Mouse (Mus musculus): ENCODE measurements around the gene Zfp335. TPM values are rescaled to one million over a fixed set of nuclear protein-coding genes. Genes with fewer than 3 reads are reported as not detected.

Zfp335 gene
- polyA plus RNA-seq, 1 experiment from 2014 or later = 15.5 TPM

GRCm38 (mm10) chr2:164894048-164894447 lies 17.5 kb downstream of the Zfp335 start:
- Histone ChIP-seq H3K4me3 (replicated peaks; ENCODE audit: low read depth, low read length) (no peak overlapping the region), H3K27ac (replicated peaks; ENCODE audit: low read depth, low read length) (no peak overlapping the region), H3K9me3 (ENCODE audit: control insufficient read depth, low read length) (no peaks in the 10 kb centered on the region), H3K9ac (replicated peaks; ENCODE audit: low read length) (no peak overlapping the region), H3K4me2 (ENCODE audit: low read length) (no peak overlapping the region), H3K27me3 (ENCODE audit: control insufficient read depth, insufficient read depth, low read length) (no peaks in the 10 kb centered on the region), H3K36me3 (ENCODE audit: control insufficient read depth, insufficient read depth, low read length) (peaks cover 100% of the 10 kb centered on the region), H3K4me1 (ENCODE audit: control insufficient read depth, insufficient read depth, low read length) (no peaks in the 10 kb centered on the region)
- 62% methylated on average over 5 of the region's 5 CpGs for WGBS
- ATAC-seq (ENCODE audit: low FRiP score, low TSS enrichment) (no peak), DNase-seq (no peak)

- no peak for DNase-seq
- ATAC-seq (ENCODE audit: low FRiP score, low TSS enrichment) = no peak
- 92% methylated on average over 6 of the region's 6 CpGs for WGBS
Observed at GRCm38 (mm10) chr2:164892696-164893216, 18.8 kb downstream of the Zfp335 start.

GRCm38 (mm10) chr2:164891908-164892695 lies 19.5 kb downstream of the Zfp335 start:
- 85% methylated on average over 15 of the region's 15 CpGs for WGBS
- no peak overlapping the region for H3K27ac ChIP-seq (replicated peaks; ENCODE audit: low read depth, low read length)
- H3K4me1 ChIP-seq (ENCODE audit: control insufficient read depth, insufficient read depth, low read length) = no peaks in the 10 kb centered on the region
- DNase-seq = no peak
- no peak overlapping the region for H3K4me2 ChIP-seq (ENCODE audit: low read length)
- H3K27me3 ChIP-seq (ENCODE audit: control insufficient read depth, insufficient read depth, low read length) = no peaks in the 10 kb centered on the region
- no peak for ATAC-seq (ENCODE audit: low FRiP score, low TSS enrichment)
- H3K9me3 ChIP-seq (ENCODE audit: control insufficient read depth, low read length) = no peaks in the 10 kb centered on the region
- H3K9ac ChIP-seq (replicated peaks; ENCODE audit: low read length) = no peak overlapping the region
- no peak overlapping the region for H3K4me3 ChIP-seq (replicated peaks; ENCODE audit: low read depth, low read length)
- H3K36me3 ChIP-seq (ENCODE audit: control insufficient read depth, insufficient read depth, low read length) = peaks cover 100% of the 10 kb centered on the region

More at GRCm38 (mm10) chr2:164892696-164893216, 18.8 kb downstream of the Zfp335 start:
- H3K27me3 ChIP-seq (ENCODE audit: control insufficient read depth, insufficient read depth, low read length) = no peaks in the 10 kb centered on the region
- H3K9me3 ChIP-seq (ENCODE audit: control insufficient read depth, low read length) = no peaks in the 10 kb centered on the region
- no peak overlapping the region for H3K9ac ChIP-seq (replicated peaks; ENCODE audit: low read length)
- no peak overlapping the region for H3K4me2 ChIP-seq (ENCODE audit: low read length)
- H3K4me3 ChIP-seq (replicated peaks; ENCODE audit: low read depth, low read length) = no peak overlapping the region
- H3K27ac ChIP-seq (replicated peaks; ENCODE audit: low read depth, low read length) = no peak overlapping the region
- H3K36me3 ChIP-seq (ENCODE audit: control insufficient read depth, insufficient read depth, low read length) = peaks cover 100% of the 10 kb centered on the region
- no peaks in the 10 kb centered on the region for H3K4me1 ChIP-seq (ENCODE audit: control insufficient read depth, insufficient read depth, low read length)

- Histone ChIP-seq H3K9ac (replicated peaks; ENCODE audit: low read length) (no peak overlapping the region), H3K4me3 (replicated peaks; ENCODE audit: low read depth, low read length) (no peak overlapping the region), H3K27ac (replicated peaks; ENCODE audit: low read depth, low read length) (no peak overlapping the region), H3K4me2 (ENCODE audit: low read length) (no peak overlapping the region), H3K36me3 (ENCODE audit: control insufficient read depth, insufficient read depth, low read length) (peaks cover 100% of the 10 kb centered on the region), H3K27me3 (ENCODE audit: control insufficient read depth, insufficient read depth, low read length) (no peaks in the 10 kb centered on the region), H3K4me1 (ENCODE audit: control insufficient read depth, insufficient read depth, low read length) (no peaks in the 10 kb centered on the region), H3K9me3 (ENCODE audit: control insufficient read depth, low read length) (no peaks in the 10 kb centered on the region)
- 92% methylated on average over 13 of the region's 13 CpGs for WGBS
- ATAC-seq (ENCODE audit: low FRiP score, low TSS enrichment) (no peak), DNase-seq (no peak)
Observed at GRCm38 (mm10) chr2:164891056-164891834, 20.3 kb downstream of the Zfp335 start.

GRCm38 (mm10) chr2:164890411-164891049 lies 21.0 kb downstream of the Zfp335 start:
- Histone ChIP-seq H3K4me3 (replicated peaks; ENCODE audit: low read depth, low read length) (no peak overlapping the region), H3K9me3 (ENCODE audit: control insufficient read depth, low read length) (no peaks in the 10 kb centered on the region), H3K36me3 (ENCODE audit: control insufficient read depth, insufficient read depth, low read length) (peaks cover 100% of the 10 kb centered on the region), H3K4me1 (ENCODE audit: control insufficient read depth, insufficient read depth, low read length) (no peaks in the 10 kb centered on the region), H3K4me2 (ENCODE audit: low read length) (no peak overlapping the region), H3K27me3 (ENCODE audit: control insufficient read depth, insufficient read depth, low read length) (no peaks in the 10 kb centered on the region), H3K27ac (replicated peaks; ENCODE audit: low read depth, low read length) (no peak overlapping the region), H3K9ac (replicated peaks; ENCODE audit: low read length) (no peak overlapping the region)
- no peak for DNase-seq
- ATAC-seq (ENCODE audit: low FRiP score, low TSS enrichment) = no peak
- 93% methylated on average over 24 of the region's 24 CpGs for WGBS

GRCm38 (mm10) chr2:164889960-164890359 lies 21.6 kb downstream of the Zfp335 start:
- Histone ChIP-seq H3K27me3 (ENCODE audit: control insufficient read depth, insufficient read depth, low read length) (no peaks in the 10 kb centered on the region), H3K4me2 (ENCODE audit: low read length) (no peak overlapping the region), H3K9ac (replicated peaks; ENCODE audit: low read length) (no peak overlapping the region), H3K27ac (replicated peaks; ENCODE audit: low read depth, low read length) (no peak overlapping the region), H3K36me3 (ENCODE audit: control insufficient read depth, insufficient read depth, low read length) (peaks cover 100% of the 10 kb centered on the region), H3K4me3 (replicated peaks; ENCODE audit: low read depth, low read length) (no peak overlapping the region), H3K9me3 (ENCODE audit: control insufficient read depth, low read length) (no peaks in the 10 kb centered on the region), H3K4me1 (ENCODE audit: control insufficient read depth, insufficient read depth, low read length) (no peaks in the 10 kb centered on the region)
- ATAC-seq (ENCODE audit: low FRiP score, low TSS enrichment) = no peak
- DNase-seq = no peak
- 93% methylated on average over 2 of the region's 2 CpGs for WGBS

GRCm38 (mm10) chr2:164888996-164889395 lies 22.6 kb downstream of the Zfp335 start:
- ATAC-seq (ENCODE audit: low FRiP score, low TSS enrichment) = no peak
- Histone ChIP-seq H3K27ac (replicated peaks; ENCODE audit: low read depth, low read length) (no peak overlapping the region), H3K9ac (replicated peaks; ENCODE audit: low read length) (no peak overlapping the region), H3K36me3 (ENCODE audit: control insufficient read depth, insufficient read depth, low read length) (peaks cover 100% of the 10 kb centered on the region), H3K27me3 (ENCODE audit: control insufficient read depth, insufficient read depth, low read length) (no peaks in the 10 kb centered on the region), H3K4me1 (ENCODE audit: control insufficient read depth, insufficient read depth, low read length) (no peaks in the 10 kb centered on the region), H3K4me2 (ENCODE audit: low read length) (no peak overlapping the region), H3K9me3 (ENCODE audit: control insufficient read depth, low read length) (no peaks in the 10 kb centered on the region), H3K4me3 (replicated peaks; ENCODE audit: low read depth, low read length) (no peak overlapping the region)
- WGBS = 88% methylated on average over 12 of the region's 12 CpGs
- DNase-seq = no peak

GRCm38 (mm10) chr2:164886617-164887016 lies 24.9 kb downstream of the Zfp335 start:
- Histone ChIP-seq H3K9me3 (ENCODE audit: control insufficient read depth, low read length) (no peaks in the 10 kb centered on the region), H3K4me2 (ENCODE audit: low read length) (no peak overlapping the region), H3K27ac (replicated peaks; ENCODE audit: low read depth, low read length) (no peak overlapping the region), H3K4me3 (replicated peaks; ENCODE audit: low read depth, low read length) (no peak overlapping the region), H3K36me3 (ENCODE audit: control insufficient read depth, insufficient read depth, low read length) (peaks cover 86% of the 10 kb centered on the region), H3K4me1 (ENCODE audit: control insufficient read depth, insufficient read depth, low read length) (0 out of 2 replicates have a peak, but pooled peaks cover 3% of the 10 kb centered on the region), H3K27me3 (ENCODE audit: control insufficient read depth, insufficient read depth, low read length) (no peaks in the 10 kb centered on the region), H3K9ac (replicated peaks; ENCODE audit: low read length) (no peak overlapping the region)
- no peak for DNase-seq
- WGBS = 90% methylated on average over 10 of the region's 10 CpGs
- no peak for ATAC-seq (ENCODE audit: low FRiP score, low TSS enrichment)
